Mouse (Mus musculus) activated CD4-positive, CD25-positive, alpha-beta regulatory T cell, adult 9 weeks (primary cell): ENCODE measurements around the gene Il6st. TPM values are rescaled to one million over a fixed set of nuclear protein-coding genes. Genes with fewer than 3 reads are reported as not detected.

Experiments used
- polyA plus RNA-seq: library from polyadenylated mRNA; unstranded; fragments of 100-300 nt; shearing (Covaris generic); gene quantifications from one replicate; pipeline ENCODE4 v1.2.1, GENCODE M21; 2017

Il6st gene
- polyA plus RNA-seq, result 217 TPM

DNA sequence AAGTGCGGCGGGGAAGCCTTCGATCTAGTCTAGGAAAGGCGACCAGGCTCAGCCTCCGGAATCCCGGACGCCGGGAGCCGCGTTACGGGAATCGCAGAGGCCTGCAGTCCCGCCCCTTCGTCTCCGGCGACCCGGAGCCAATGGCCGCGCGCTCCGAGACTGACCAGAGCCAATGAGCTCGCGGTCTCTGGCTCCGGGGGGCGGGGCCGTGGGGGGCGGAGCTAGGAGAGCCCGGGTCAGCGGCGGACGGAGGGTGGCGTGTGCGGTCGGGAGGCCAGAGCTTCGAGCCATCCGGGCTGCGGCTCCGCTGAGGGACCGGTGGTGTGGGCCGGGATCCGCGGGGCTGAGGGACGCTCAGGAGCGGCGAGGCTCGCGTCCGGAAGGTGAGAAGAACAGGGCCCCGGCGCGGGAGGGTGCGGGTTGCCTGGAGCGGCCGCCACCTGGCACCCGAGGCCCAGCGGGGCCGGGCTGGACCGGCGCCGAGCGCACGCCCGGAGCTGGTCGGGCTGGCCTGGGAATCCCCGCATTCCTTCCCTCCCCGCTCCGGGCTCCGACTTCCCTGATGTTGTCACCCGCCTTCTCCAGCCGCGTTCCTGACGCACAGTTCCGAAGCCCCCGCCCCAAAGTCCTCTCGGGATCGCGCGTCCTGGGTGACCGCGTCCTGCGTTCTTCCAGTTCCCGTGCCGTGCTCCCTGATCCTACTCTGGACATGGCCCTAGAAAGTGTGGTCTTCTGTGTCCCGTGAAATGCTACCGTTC, at the start of gene Il6st:
Gene Il6st, plus strand, starts transcription at position 203 of the 758 bp plus-strand sequence.

Other genes with a start within 250 kb of the Il6st start
- 14.5 TPM for gene Ankrd55, start 175.6 kb upstream of the Il6st start, polyA plus RNA-seq
- not detected for gene Il31ra, start 130.3 kb downstream of the Il6st start, polyA plus RNA-seq
- gene Ddx4, start 188.4 kb downstream of the Il6st start, polyA plus RNA-seq, result not detected
- 38.8 TPM for gene Slc38a9, start 196.7 kb downstream of the Il6st start, polyA plus RNA-seq